Mouse (Mus musculus) C2C12 (cell line): Measurements from ENCODE around the gene Cerk. TPM values are rescaled to one million over a fixed set of nuclear protein-coding genes. Genes with fewer than 3 reads are reported as not detected.

Experiments
- H3K27me3 ChIP-seq: one replicate; pipeline ENCODE4 v1.6.1; 2011; ENCODE audit not compliant: control insufficient read depth, insufficient read depth, insufficient read length
- H3K36me3 ChIP-seq: one replicate; pipeline ENCODE4 v1.6.1; 2011; ENCODE audit not compliant: control insufficient read depth, insufficient read depth
- H3K4me3 ChIP-seq: one replicate; pipeline ENCODE4 v1.5.1; 2011; ENCODE audit warnings: mild to moderate bottlenecking, control low read depth; ENCODE audit not compliant: poor library complexity, insufficient read depth, severe bottlenecking
- H3K79me2 ChIP-seq: one replicate; pipeline ENCODE4 v1.6.1; 2011; ENCODE audit not compliant: control insufficient read depth, insufficient read depth
- H3K79me3 ChIP-seq: one replicate; pipeline ENCODE4 v1.6.1; 2011; ENCODE audit warnings: low read depth, control low read depth
- H3ac ChIP-seq: one replicate; pipeline ENCODE3; 2011; ENCODE audit warnings: low read depth; ENCODE audit not compliant: control insufficient read depth, insufficient read length
- CEBPB ChIP-seq: IDR thresholded peaks from one replicate; pipeline ENCODE4 v1.6.1; 2011; ENCODE audit warnings: low read depth, mild to moderate bottlenecking, control low read depth, moderate library complexity
- CTCF ChIP-seq: IDR thresholded peaks from one replicate; pipeline ENCODE4 v1.5.1; 2011; ENCODE audit not compliant: control insufficient read depth, insufficient read depth, insufficient read length
- FOSL1 ChIP-seq: IDR thresholded peaks from one replicate; pipeline ENCODE4 v1.8.0; 2011; ENCODE audit warnings: mild to moderate bottlenecking, low read length; ENCODE audit not compliant: poor library complexity, insufficient read depth, severe bottlenecking
- MAX ChIP-seq: IDR thresholded peaks from one replicate; pipeline ENCODE4 v1.6.1; 2011; ENCODE audit warnings: mild to moderate bottlenecking, control low read depth
- MYOD1 ChIP-seq: IDR thresholded peaks from one replicate; pipeline ENCODE4 v1.6.1; 2011; ENCODE audit warnings: low read depth; ENCODE audit not compliant: control insufficient read depth, insufficient read length
- MYOG ChIP-seq: IDR thresholded peaks from one replicate; pipeline ENCODE4 v1.6.1; 2011; ENCODE audit not compliant: control insufficient read depth, insufficient read length; ENCODE audit errors: extremely low read depth
- USF1 ChIP-seq: IDR thresholded peaks from one replicate; pipeline ENCODE4 v1.6.1; 2011; ENCODE audit warnings: low read depth, mild to moderate bottlenecking, control low read depth, moderate library complexity
- polyA plus RNA-seq: library from polyadenylated mRNA; unstranded; fragments of >200 nt; fragmentation: generic; extraction: Trizol; gene quantifications from one replicate; pipeline ENCODE4 v1.2.1, GENCODE M21; 2012; ENCODE audit warnings: missing spikeins

Cerk gene
- polyA plus RNA-seq, 1 experiment = 18.1 TPM

DNA sequence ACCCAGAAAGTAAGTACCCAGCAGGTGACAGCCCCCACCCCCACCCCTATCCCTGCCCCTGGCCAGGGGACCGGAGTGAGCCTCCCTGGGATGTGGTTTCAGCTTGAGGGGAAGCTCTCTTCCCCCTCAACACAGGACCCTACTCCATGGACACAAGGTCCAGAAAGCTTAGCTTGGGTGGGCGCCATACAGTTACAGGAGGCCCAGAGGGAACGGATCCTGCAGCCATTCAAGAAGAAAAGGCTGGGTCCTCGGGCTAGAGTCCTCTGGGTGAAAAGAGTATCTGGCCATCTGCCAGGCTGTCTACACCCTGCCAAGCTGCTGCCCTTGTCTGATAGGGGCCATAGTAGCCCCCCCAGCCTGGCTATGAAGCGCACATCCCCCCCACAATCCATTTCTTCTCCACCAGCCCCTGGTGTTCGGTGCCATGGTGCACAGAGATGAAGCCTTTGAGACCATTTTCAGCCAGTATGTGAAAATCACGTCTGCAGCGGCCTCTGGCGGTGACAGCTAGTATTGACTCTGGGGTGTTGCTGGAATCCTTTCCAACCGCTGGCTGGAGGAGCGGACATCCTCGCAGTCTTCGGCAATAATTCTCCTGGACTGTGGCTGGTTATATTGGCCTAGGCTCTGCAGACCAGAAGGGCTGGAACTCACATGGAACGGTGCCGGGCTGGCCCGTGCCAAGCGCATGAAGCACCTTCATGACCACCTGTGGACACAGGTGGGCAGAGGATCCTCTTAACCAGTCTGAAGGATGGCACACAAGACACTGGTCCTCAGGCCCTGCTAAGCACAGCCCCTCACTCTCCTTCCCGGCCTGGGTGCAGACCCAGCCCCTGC is 50.8 kb downstream of the Cerk start:
- TF ChIP-seq CTCF = peak; percentile 91
- no peak for TF ChIP-seq FOSL1
- Histone ChIP-seq H3K4me3 (no peak overlapping the region), H3K27me3 (no peaks in the 10 kb centered on the region), H3K79me3 (no peaks in the 10 kb centered on the region), H3ac (no peak overlapping the region), H3K36me3 (peaks cover 62% of the 10 kb centered on the region), H3K79me2 (no peaks in the 10 kb centered on the region)

DNA sequence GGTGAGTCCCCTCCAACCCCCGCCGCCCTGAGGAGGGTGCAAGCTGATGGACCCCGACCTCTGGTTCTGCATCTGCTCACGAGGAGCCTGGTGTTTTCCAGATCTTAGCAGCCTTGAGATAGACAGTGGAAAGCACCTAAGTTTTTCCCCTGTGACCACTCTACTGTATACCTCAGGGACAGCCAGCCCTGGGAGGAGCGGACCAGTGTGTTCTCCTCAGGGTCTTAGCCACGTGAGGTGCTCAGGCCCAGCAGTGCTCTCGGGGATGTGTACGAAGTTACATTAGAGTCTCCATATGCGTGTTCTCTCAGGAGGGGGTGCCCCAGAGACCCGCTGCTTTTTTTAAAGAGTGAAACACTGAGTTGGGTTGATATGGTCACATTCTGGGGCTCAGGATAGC is 55.3 kb downstream of the Cerk start:
- Histone ChIP-seq H3K79me3 (no peaks in the 10 kb centered on the region), H3ac (no peak overlapping the region), H3K79me2 (no peaks in the 10 kb centered on the region), H3K36me3 (peaks cover 90% of the 10 kb centered on the region), H3K27me3 (no peaks in the 10 kb centered on the region), H3K4me3 (no peak overlapping the region)
- TF ChIP-seq CEBPB (no peak), MYOG (no peak)

DNA sequence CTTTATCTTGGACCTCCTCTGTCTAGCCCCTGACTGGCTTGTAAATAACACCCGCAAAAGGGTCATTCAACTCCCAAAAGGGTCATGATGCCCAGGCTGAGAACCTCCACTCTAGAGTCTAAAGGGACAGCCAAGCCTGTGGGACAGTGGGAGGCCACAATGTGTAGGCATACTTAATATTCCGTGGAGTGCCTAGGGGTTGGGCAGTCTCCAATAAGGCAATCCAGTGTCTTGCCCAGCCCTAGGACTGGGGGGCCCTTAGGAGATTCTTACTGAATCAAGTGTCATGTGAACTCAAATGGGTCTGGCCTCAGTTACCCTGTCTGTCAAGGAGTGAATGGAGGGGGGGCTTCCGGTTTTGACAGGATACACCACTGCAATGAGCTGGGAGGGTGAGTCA is 56.9 kb downstream of the Cerk start:
- TF ChIP-seq MYOG (no peak), USF1 (no peak), MYOD1 (no peak), MAX (no peak), FOSL1 (no peak), CEBPB (no peak), CTCF (no peak)
- H3K79me2 ChIP-seq = no peaks in the 10 kb centered on the region
- peaks cover 93% of the 10 kb centered on the region for H3K36me3 ChIP-seq
- H3K27me3 ChIP-seq = no peaks in the 10 kb centered on the region
- H3K79me3 ChIP-seq = peaks cover 1% of the 10 kb centered on the region
- no peak overlapping the region for H3ac ChIP-seq
- no peak overlapping the region for H3K4me3 ChIP-seq

DNA sequence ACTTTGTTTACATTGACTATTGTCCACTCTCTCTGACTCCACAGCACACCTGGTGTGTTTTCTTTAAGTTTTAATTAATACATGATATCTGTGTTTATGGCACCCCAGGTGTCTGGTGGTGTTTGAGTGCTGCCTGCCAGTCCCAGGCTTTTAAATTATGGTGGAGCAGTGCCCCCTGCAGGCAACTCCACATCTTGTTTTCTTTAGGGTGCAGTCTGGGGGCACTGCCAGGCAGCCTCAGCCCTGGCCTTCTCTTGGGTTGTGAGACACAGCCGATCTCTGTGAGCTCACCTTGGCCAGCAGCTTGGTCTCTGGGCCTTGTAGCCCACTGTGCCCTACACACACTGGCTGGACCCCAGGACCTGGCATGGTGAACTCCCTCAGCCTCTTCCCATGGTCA is 61.6 kb downstream of the Cerk start:
- TF ChIP-seq CTCF (peak; percentile 71), MYOG (no peak)
- H3K79me2 ChIP-seq = peaks cover under 1% of the 10 kb centered on the region
- no peaks in the 10 kb centered on the region for H3K27me3 ChIP-seq
- no peak overlapping the region for H3ac ChIP-seq
- peaks cover 95% of the 10 kb centered on the region for H3K36me3 ChIP-seq
- no peak overlapping the region for H3K4me3 ChIP-seq
- H3K79me3 ChIP-seq = peaks cover 1% of the 10 kb centered on the region

DNA sequence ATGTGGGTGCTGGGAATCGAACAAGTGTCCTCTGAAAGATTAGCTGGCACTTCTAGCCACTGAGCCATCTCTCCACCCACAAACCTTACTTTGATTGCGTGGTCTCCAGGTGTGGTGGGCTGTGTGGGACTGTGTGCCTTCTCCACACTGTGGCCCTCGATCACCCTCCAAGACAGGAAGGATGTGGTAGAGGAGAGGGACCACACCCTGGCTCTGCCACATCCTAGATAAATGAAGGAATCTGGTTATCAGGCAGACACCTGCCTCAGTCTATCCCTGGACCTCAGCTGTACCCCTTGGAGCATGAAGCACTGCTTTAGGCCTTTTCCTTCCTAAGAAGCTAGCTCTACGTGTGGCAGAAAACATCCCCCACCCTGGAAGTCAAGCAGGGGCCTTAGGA is 62.5 kb downstream of the Cerk start:
- H3K36me3 ChIP-seq = peaks cover 95% of the 10 kb centered on the region
- peaks cover 7% of the 10 kb centered on the region for H3K79me2 ChIP-seq
- H3K79me3 ChIP-seq = peaks cover 1% of the 10 kb centered on the region
- TF ChIP-seq FOSL1 (no peak), CEBPB (no peak), MAX (no peak), MYOD1 (peak; percentile 46)
- no peak overlapping the region for H3ac ChIP-seq
- no peaks in the 10 kb centered on the region for H3K27me3 ChIP-seq
- H3K4me3 ChIP-seq = no peak overlapping the region

DNA sequence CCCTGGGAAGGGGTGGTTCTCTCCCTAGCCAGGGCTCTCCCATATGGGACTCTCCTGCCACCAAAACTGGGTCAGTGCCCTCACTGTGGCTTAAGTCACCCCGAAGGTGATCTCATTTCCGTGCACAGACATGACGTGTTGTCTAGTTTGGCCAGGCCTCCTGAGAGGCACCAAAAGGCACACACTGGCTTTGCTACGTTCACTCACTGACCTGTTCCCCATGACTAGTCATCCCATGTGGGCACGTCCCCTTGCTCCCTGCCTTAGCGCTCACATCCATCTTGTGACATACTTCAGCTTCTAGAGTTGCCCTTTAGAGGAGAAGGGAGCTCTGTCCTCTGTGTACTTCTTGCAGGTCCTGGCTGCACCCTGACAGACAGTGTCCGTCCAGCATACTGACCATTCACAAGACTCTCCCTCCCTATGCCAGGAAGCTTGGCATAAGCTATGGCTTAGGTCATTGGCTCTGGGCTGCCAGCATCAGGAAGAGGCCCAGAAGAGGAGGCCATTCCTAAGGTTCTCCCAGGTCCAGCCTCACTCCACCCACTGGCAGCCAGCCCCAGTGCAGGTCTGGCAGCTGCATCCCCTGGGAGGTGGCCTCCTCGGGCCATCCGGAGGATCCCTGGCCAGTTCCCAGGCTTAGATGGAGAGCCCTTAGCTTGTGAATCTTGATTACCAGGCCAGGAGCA is 63.5 kb downstream of the Cerk start:
- no peak overlapping the region for H3ac ChIP-seq
- peaks cover 91% of the 10 kb centered on the region for H3K36me3 ChIP-seq
- H3K79me3 ChIP-seq = peaks cover 1% of the 10 kb centered on the region
- TF ChIP-seq USF1 = no peak
- TF ChIP-seq MYOD1 = no peak
- TF ChIP-seq MYOG = no peak
- H3K4me3 ChIP-seq = no peak overlapping the region
- H3K79me2 ChIP-seq = peaks cover 7% of the 10 kb centered on the region
- H3K27me3 ChIP-seq = no peaks in the 10 kb centered on the region
